Mouse (Mus musculus): ENCODE data around the gene Clip2.
A peak's percentile ranks its signal among the peaks of the same experiment; 100 is the strongest.

The Clip2 gene

GRCm38 (mm10) chr5:134572508-134573214, 20.4 kb upstream of the Clip2 start:
- peak; percentile 39 for DNase-seq (ENCODE audit: low read depth, low spot score)
- H3K27me3 ChIP-seq (ENCODE audit: control insufficient read depth, insufficient read depth, low read length, poor library complexity, severe bottlenecking) = no peaks in the 10 kb centered on the region
- no peaks in the 10 kb centered on the region for H3K36me3 ChIP-seq (ENCODE audit: control insufficient read depth, insufficient read depth, low read length, poor library complexity, severe bottlenecking)

- Histone ChIP-seq H3K36me3 (ENCODE audit: control insufficient read depth, insufficient read depth, low read length, poor library complexity, severe bottlenecking) (no peaks in the 10 kb centered on the region), H3K27me3 (ENCODE audit: control insufficient read depth, insufficient read depth, low read length, poor library complexity, severe bottlenecking) (no peaks in the 10 kb centered on the region)
- DNase-seq (ENCODE audit: low read depth, low spot score) = peak; percentile 72
These were observed 19.7 kb upstream of the Clip2 start for GRCm38 (mm10) chr5:134571730-134572507.

- Histone ChIP-seq H3K27me3 (ENCODE audit: control insufficient read depth, insufficient read depth, low read length, poor library complexity, severe bottlenecking) (no peaks in the 10 kb centered on the region), H3K36me3 (ENCODE audit: control insufficient read depth, insufficient read depth, low read length, poor library complexity, severe bottlenecking) (no peaks in the 10 kb centered on the region)
- DNase-seq (ENCODE audit: low read depth, low spot score) = no peak
These were observed 16.8 kb upstream of the Clip2 start for GRCm38 (mm10) chr5:134568964-134569491.

GRCm38 (mm10) chr5:134568030-134568429, 15.8 kb upstream of the Clip2 start:
- DNase-seq (ENCODE audit: low read depth, low spot score) = no peak
- Histone ChIP-seq H3K27me3 (ENCODE audit: control insufficient read depth, insufficient read depth, low read length, poor library complexity, severe bottlenecking) (no peaks in the 10 kb centered on the region), H3K36me3 (ENCODE audit: control insufficient read depth, insufficient read depth, low read length, poor library complexity, severe bottlenecking) (no peaks in the 10 kb centered on the region)

GRCm38 (mm10) chr5:134567445-134567844, 15.2 kb upstream of the Clip2 start:
- Histone ChIP-seq H3K36me3 (ENCODE audit: control insufficient read depth, insufficient read depth, low read length, poor library complexity, severe bottlenecking) (no peaks in the 10 kb centered on the region), H3K27me3 (ENCODE audit: control insufficient read depth, insufficient read depth, low read length, poor library complexity, severe bottlenecking) (no peaks in the 10 kb centered on the region)
- DNase-seq (ENCODE audit: low read depth, low spot score) = no peak

GRCm38 (mm10) chr5:134565696-134566095, 13.5 kb upstream of the Clip2 start:
- DNase-seq (ENCODE audit: low read depth, low spot score) = peak; percentile 20
- Histone ChIP-seq H3K36me3 (ENCODE audit: control insufficient read depth, insufficient read depth, low read length, poor library complexity, severe bottlenecking) (no peaks in the 10 kb centered on the region), H3K27me3 (ENCODE audit: control insufficient read depth, insufficient read depth, low read length, poor library complexity, severe bottlenecking) (no peaks in the 10 kb centered on the region)

- Histone ChIP-seq H3K36me3 (ENCODE audit: control insufficient read depth, insufficient read depth, low read length, poor library complexity, severe bottlenecking) (no peaks in the 10 kb centered on the region), H3K27me3 (ENCODE audit: control insufficient read depth, insufficient read depth, low read length, poor library complexity, severe bottlenecking) (no peaks in the 10 kb centered on the region)
- no peak for DNase-seq (ENCODE audit: low read depth, low spot score)
These were observed 12.0 kb upstream of the Clip2 start for GRCm38 (mm10) chr5:134564272-134564671.

- DNase-seq (ENCODE audit: low read depth, low spot score) = no peak
- H3K36me3 ChIP-seq (ENCODE audit: control insufficient read depth, insufficient read depth, low read length, poor library complexity, severe bottlenecking) = no peaks in the 10 kb centered on the region
- H3K27me3 ChIP-seq (ENCODE audit: control insufficient read depth, insufficient read depth, low read length, poor library complexity, severe bottlenecking) = no peaks in the 10 kb centered on the region
These were observed 8.4 kb upstream of the Clip2 start for GRCm38 (mm10) chr5:134560450-134561171.

GRCm38 (mm10) chr5:134560071-134560449, 7.8 kb upstream of the Clip2 start, which contains the start of gene Syna:
Gene Syna (minus strand): TSS chr5:134560171.
- Histone ChIP-seq H3K27me3 (ENCODE audit: control insufficient read depth, insufficient read depth, low read length, poor library complexity, severe bottlenecking) (no peaks in the 10 kb centered on the region), H3K36me3 (ENCODE audit: control insufficient read depth, insufficient read depth, low read length, poor library complexity, severe bottlenecking) (no peaks in the 10 kb centered on the region)
- no peak for DNase-seq (ENCODE audit: low read depth, low spot score)

- Histone ChIP-seq H3K36me3 (ENCODE audit: control insufficient read depth, insufficient read depth, low read length, poor library complexity, severe bottlenecking) (no peaks in the 10 kb centered on the region), H3K27me3 (ENCODE audit: control insufficient read depth, insufficient read depth, low read length, poor library complexity, severe bottlenecking) (no peaks in the 10 kb centered on the region)
- DNase-seq (ENCODE audit: low read depth, low spot score) = peak; percentile 37
These were observed 3.4 kb upstream of the Clip2 start for GRCm38 (mm10) chr5:134555463-134556164.

- Histone ChIP-seq H3K27me3 (ENCODE audit: control insufficient read depth, insufficient read depth, low read length, poor library complexity, severe bottlenecking) (no peaks in the 10 kb centered on the region), H3K36me3 (ENCODE audit: control insufficient read depth, insufficient read depth, low read length, poor library complexity, severe bottlenecking) (no peaks in the 10 kb centered on the region)
- DNase-seq (ENCODE audit: low read depth, low spot score) = no peak
These were observed 1.8 kb upstream of the Clip2 start for GRCm38 (mm10) chr5:134553951-134554546.

GRCm38 (mm10) chr5:134551233-134552109, 763 bp downstream of the Clip2 start:
- Histone ChIP-seq H3K27me3 (ENCODE audit: control insufficient read depth, insufficient read depth, low read length, poor library complexity, severe bottlenecking) (no peaks in the 10 kb centered on the region), H3K36me3 (ENCODE audit: control insufficient read depth, insufficient read depth, low read length, poor library complexity, severe bottlenecking) (no peaks in the 10 kb centered on the region)
- peak; percentile 35 for DNase-seq (ENCODE audit: low read depth, low spot score)

GRCm38 (mm10) chr5:134550836-134551232, 1.4 kb downstream of the Clip2 start:
- Histone ChIP-seq H3K36me3 (ENCODE audit: control insufficient read depth, insufficient read depth, low read length, poor library complexity, severe bottlenecking) (no peaks in the 10 kb centered on the region), H3K27me3 (ENCODE audit: control insufficient read depth, insufficient read depth, low read length, poor library complexity, severe bottlenecking) (no peaks in the 10 kb centered on the region)
- DNase-seq (ENCODE audit: low read depth, low spot score) = peak; percentile 32
